Mouse (Mus musculus): ENCODE results near the gene Klhl29. TPM values are rescaled to one million over a fixed set of nuclear protein-coding genes. Genes with fewer than 3 reads are reported as not detected.

The Klhl29 gene
- polyA plus RNA-seq, 1 experiment, result 0.02 TPM

GRCm38 (mm10) chr12:5099572-5099971 is 275.9 kb downstream of the Klhl29 start:
- no peaks in the 10 kb centered on the region for H3K36me3 ChIP-seq (ENCODE audit: control insufficient read depth, insufficient read depth)
- H3K27me3 ChIP-seq (ENCODE audit: control insufficient read depth, insufficient read depth, insufficient read length), result no peaks in the 10 kb centered on the region
- no peak overlapping the region for H3K4me2 ChIP-seq (ENCODE audit: low read depth)
- H3ac ChIP-seq (ENCODE audit: control insufficient read depth, insufficient read length), result no peak overlapping the region
- TF ChIP-seq SRF (IDR thresholded peaks at IDR 0.05; ENCODE audit: control insufficient read depth, insufficient read length, low read depth) (no peak), REST (IDR thresholded peaks at IDR 0.05; ENCODE audit: insufficient read depth, insufficient read length) (no peak)
- no peaks in the 10 kb centered on the region for H3K79me2 ChIP-seq (ENCODE audit: control insufficient read depth, insufficient read depth)
- H3K4me3 ChIP-seq, result no peak overlapping the region

- no peaks in the 10 kb centered on the region for H3K27me3 ChIP-seq (ENCODE audit: control insufficient read depth, insufficient read depth, insufficient read length)
- no peaks in the 10 kb centered on the region for H3K36me3 ChIP-seq (ENCODE audit: control insufficient read depth, insufficient read depth)
- no peak overlapping the region for H3K4me2 ChIP-seq (ENCODE audit: low read depth)
- TF ChIP-seq POLR2A (IDR thresholded peaks at IDR 0.05; ENCODE audit: insufficient read length, low read depth) (no peak), MYOD1 (IDR thresholded peaks at IDR 0.05; ENCODE audit: control insufficient read depth in 1 of 3, insufficient read length in 2 of 3, low read depth in 2 of 3) (no peak), TCF12 (IDR thresholded peaks at IDR 0.05; ENCODE audit: insufficient read depth, poor library complexity, severe bottlenecking) (no peak), REST (IDR thresholded peaks at IDR 0.05; ENCODE audit: insufficient read depth, insufficient read length) (no peak), CEBPB (IDR thresholded peaks at IDR 0.05; ENCODE audit: insufficient read depth, poor library complexity, severe bottlenecking) (no peak), SRF (IDR thresholded peaks at IDR 0.05; ENCODE audit: control insufficient read depth, insufficient read length, low read depth) (no peak), E2F4 (IDR thresholded peaks at IDR 0.05; ENCODE audit: insufficient read depth) (no peak), TCF3 (IDR thresholded peaks at IDR 0.05; ENCODE audit: insufficient read length, low read depth) (no peak), MYOG (IDR thresholded peaks at IDR 0.05; ENCODE audit: control insufficient read depth in 1 of 3, insufficient read depth in 1 of 3, insufficient read length in 2 of 3, low read depth in 2 of 3) (no peak), USF1 (IDR thresholded peaks at IDR 0.05; ENCODE audit: low read depth) (no peak), POLR2AphosphoS2 (IDR thresholded peaks at IDR 0.05; ENCODE audit: insufficient read length, low read depth) (no peak), MAX (IDR thresholded peaks at IDR 0.05; ENCODE audit: low read depth) (no peak)
- no peak overlapping the region for H3ac ChIP-seq (ENCODE audit: control insufficient read depth, insufficient read length)
- no peak overlapping the region for H3K4me3 ChIP-seq
- no peaks in the 10 kb centered on the region for H3K79me2 ChIP-seq (ENCODE audit: control insufficient read depth, insufficient read depth)
Measured at GRCm38 (mm10) chr12:5088639-5089038, 286.8 kb downstream of the Klhl29 start.

- Histone ChIP-seq H3ac (ENCODE audit: control insufficient read depth, insufficient read length) (no peak overlapping the region), H3K4me2 (ENCODE audit: low read depth) (no peak overlapping the region), H3K79me2 (ENCODE audit: control insufficient read depth, insufficient read depth) (no peaks in the 10 kb centered on the region), H3K27me3 (ENCODE audit: control insufficient read depth, insufficient read depth, insufficient read length) (no peaks in the 10 kb centered on the region), H3K4me3 (no peak overlapping the region), H3K36me3 (ENCODE audit: control insufficient read depth, insufficient read depth) (no peaks in the 10 kb centered on the region)
- TF ChIP-seq E2F4 (IDR thresholded peaks at IDR 0.05; ENCODE audit: insufficient read depth) (no peak), MAX (IDR thresholded peaks at IDR 0.05; ENCODE audit: low read depth) (no peak), MYOG (IDR thresholded peaks at IDR 0.05; ENCODE audit: control insufficient read depth in 1 of 3, insufficient read depth in 1 of 3, insufficient read length in 2 of 3, low read depth in 2 of 3) (no peak), SRF (IDR thresholded peaks at IDR 0.05; ENCODE audit: control insufficient read depth, insufficient read length, low read depth) (no peak), POLR2AphosphoS2 (IDR thresholded peaks at IDR 0.05; ENCODE audit: insufficient read length, low read depth) (no peak), TCF12 (IDR thresholded peaks at IDR 0.05; ENCODE audit: insufficient read depth, poor library complexity, severe bottlenecking) (no peak)
Measured at GRCm38 (mm10) chr12:5087787-5088519, 287.5 kb downstream of the Klhl29 start.

- no peaks in the 10 kb centered on the region for H3K27me3 ChIP-seq (ENCODE audit: control insufficient read depth, insufficient read depth, insufficient read length)
- no peak overlapping the region for H3K4me3 ChIP-seq
- H3ac ChIP-seq (ENCODE audit: control insufficient read depth, insufficient read length), result no peak overlapping the region
- no peak overlapping the region for H3K4me2 ChIP-seq (ENCODE audit: low read depth)
- H3K36me3 ChIP-seq (ENCODE audit: control insufficient read depth, insufficient read depth), result no peaks in the 10 kb centered on the region
- TF ChIP-seq SRF (IDR thresholded peaks at IDR 0.05; ENCODE audit: control insufficient read depth, insufficient read length, low read depth) (no peak), MYOD1 (IDR thresholded peaks at IDR 0.05; ENCODE audit: control insufficient read depth in 1 of 3, insufficient read length in 2 of 3, low read depth in 2 of 3) (no peak), CEBPB (IDR thresholded peaks at IDR 0.05; ENCODE audit: insufficient read depth, poor library complexity, severe bottlenecking) (no peak), TCF12 (IDR thresholded peaks at IDR 0.05; ENCODE audit: insufficient read depth, poor library complexity, severe bottlenecking) (no peak), POLR2A (IDR thresholded peaks at IDR 0.05; ENCODE audit: insufficient read length, low read depth) (no peak), USF1 (IDR thresholded peaks at IDR 0.05; ENCODE audit: low read depth) (no peak), MYOG (IDR thresholded peaks at IDR 0.05; ENCODE audit: control insufficient read depth in 1 of 3, insufficient read depth in 1 of 3, insufficient read length in 2 of 3, low read depth in 2 of 3) (no peak), E2F4 (IDR thresholded peaks at IDR 0.05; ENCODE audit: insufficient read depth) (no peak), REST (IDR thresholded peaks at IDR 0.05; ENCODE audit: insufficient read depth, insufficient read length) (no peak), TCF3 (IDR thresholded peaks at IDR 0.05; ENCODE audit: insufficient read length, low read depth) (no peak), POLR2AphosphoS2 (IDR thresholded peaks at IDR 0.05; ENCODE audit: insufficient read length, low read depth) (no peak), MAX (IDR thresholded peaks at IDR 0.05; ENCODE audit: low read depth) (no peak)
- H3K79me2 ChIP-seq (ENCODE audit: control insufficient read depth, insufficient read depth), result no peaks in the 10 kb centered on the region
Measured at GRCm38 (mm10) chr12:5084714-5085113, 290.8 kb downstream of the Klhl29 start.

GRCm38 (mm10) chr12:5081480-5081879 is 294.0 kb downstream of the Klhl29 start:
- Histone ChIP-seq H3K4me3 (no peak overlapping the region), H3ac (ENCODE audit: control insufficient read depth, insufficient read length) (no peak overlapping the region), H3K4me2 (ENCODE audit: low read depth) (no peak overlapping the region), H3K36me3 (ENCODE audit: control insufficient read depth, insufficient read depth) (no peaks in the 10 kb centered on the region), H3K27me3 (ENCODE audit: control insufficient read depth, insufficient read depth, insufficient read length) (no peaks in the 10 kb centered on the region), H3K79me2 (ENCODE audit: control insufficient read depth, insufficient read depth) (no peaks in the 10 kb centered on the region)
- TF ChIP-seq CEBPB (IDR thresholded peaks at IDR 0.05; ENCODE audit: insufficient read depth, poor library complexity, severe bottlenecking) (no peak), SRF (IDR thresholded peaks at IDR 0.05; ENCODE audit: control insufficient read depth, insufficient read length, low read depth) (no peak), USF1 (IDR thresholded peaks at IDR 0.05; ENCODE audit: low read depth) (no peak), TCF3 (IDR thresholded peaks at IDR 0.05; ENCODE audit: insufficient read length, low read depth) (no peak), REST (IDR thresholded peaks at IDR 0.05; ENCODE audit: insufficient read depth, insufficient read length) (no peak), E2F4 (IDR thresholded peaks at IDR 0.05; ENCODE audit: insufficient read depth) (no peak), TCF12 (IDR thresholded peaks at IDR 0.05; ENCODE audit: insufficient read depth, poor library complexity, severe bottlenecking) (no peak), MYOD1 (IDR thresholded peaks at IDR 0.05; ENCODE audit: control insufficient read depth in 1 of 3, insufficient read length in 2 of 3, low read depth in 2 of 3) (no peak), POLR2AphosphoS2 (IDR thresholded peaks at IDR 0.05; ENCODE audit: insufficient read length, low read depth) (no peak), POLR2A (IDR thresholded peaks at IDR 0.05; ENCODE audit: insufficient read length, low read depth) (no peak), MAX (IDR thresholded peaks at IDR 0.05; ENCODE audit: low read depth) (no peak), MYOG (IDR thresholded peaks at IDR 0.05; ENCODE audit: control insufficient read depth in 1 of 3, insufficient read depth in 1 of 3, insufficient read length in 2 of 3, low read depth in 2 of 3) (no peak)

All from myocyte (in vitro differentiated cells).